Mouse (Mus musculus): ENCODE data around the gene Traf3ip3. TPM values are rescaled to one million over a fixed set of nuclear protein-coding genes. Genes with fewer than 3 reads are reported as not detected.

Traf3ip3 gene
- polyA plus RNA-seq, 1 experiment from 2014 or later, result 8.3 TPM

GRCm38 (mm10) chr1:193230531-193230930 lies 29.0 kb upstream of the Traf3ip3 start:
- 52% methylated on average over 3 of the region's 3 CpGs for WGBS (ENCODE audit: insufficient replicate concordance)
- Histone ChIP-seq H3K27ac (ENCODE audit: low read depth) (peak overlapping the region; percentile 71), H3K4me3 (ENCODE audit: low read depth, low read length) (no peak overlapping the region), H3K36me3 (replicated peaks; ENCODE audit: insufficient read depth, low read length) (0 out of 2 replicates have a peak, but pooled peaks cover 3% of the 10 kb centered on the region), H3K4me2 (ENCODE audit: low read depth, low read length) (no peak overlapping the region), H3K9ac (replicated peaks) (no peak overlapping the region), H3K27me3 (ENCODE audit: insufficient read depth, low read length) (no peaks in the 10 kb centered on the region), H3K9me3 (ENCODE audit: low read length) (no peaks in the 10 kb centered on the region), H3K4me1 (ENCODE audit: insufficient read depth) (peaks cover 22% of the 10 kb centered on the region)
- no peak for DNase-seq
- peak; percentile 65 for ATAC-seq
- TF ChIP-seq CTCF (IDR thresholded peaks at IDR 0.05; ENCODE audit: low read depth) (no peak), EP300 (IDR thresholded peaks at IDR 0.05; ENCODE audit: low read depth) (no peak)

- H3K9ac ChIP-seq (replicated peaks), result no peak overlapping the region
- H3K27me3 ChIP-seq (ENCODE audit: insufficient read depth, low read length), result no peaks in the 10 kb centered on the region
- TF ChIP-seq CTCF (IDR thresholded peaks at IDR 0.05; ENCODE audit: low read depth) (no peak), EP300 (IDR thresholded peaks at IDR 0.05; ENCODE audit: low read depth) (no peak)
- peak; percentile 64 for ATAC-seq
- H3K36me3 ChIP-seq (replicated peaks; ENCODE audit: insufficient read depth, low read length), result 0 out of 2 replicates have a peak, but pooled peaks cover 3% of the 10 kb centered on the region
- H3K4me2 ChIP-seq (ENCODE audit: low read depth, low read length), result no peak overlapping the region
- DNase-seq, result no peak
- peak overlapping the region; percentile 70 for H3K27ac ChIP-seq (ENCODE audit: low read depth)
- H3K9me3 ChIP-seq (ENCODE audit: low read length), result no peaks in the 10 kb centered on the region
- H3K4me1 ChIP-seq (ENCODE audit: insufficient read depth), result peaks cover 22% of the 10 kb centered on the region
- no peak overlapping the region for H3K4me3 ChIP-seq (ENCODE audit: low read depth, low read length)
- 63% methylated on average over 5 of the region's 5 CpGs for WGBS (ENCODE audit: insufficient replicate concordance)
Measured at GRCm38 (mm10) chr1:193229570-193229969, 28.1 kb upstream of the Traf3ip3 start.

GRCm38 (mm10) chr1:193227537-193227936 lies 26.0 kb upstream of the Traf3ip3 start:
- Histone ChIP-seq H3K4me3 (ENCODE audit: low read depth, low read length) (no peak overlapping the region), H3K27me3 (ENCODE audit: insufficient read depth, low read length) (no peaks in the 10 kb centered on the region), H3K27ac (ENCODE audit: low read depth) (no peak overlapping the region), H3K4me1 (ENCODE audit: insufficient read depth) (peaks cover 22% of the 10 kb centered on the region), H3K36me3 (replicated peaks; ENCODE audit: insufficient read depth, low read length) (peaks cover 13% of the 10 kb centered on the region; the same call in 1 of the 2 replicates), H3K9ac (replicated peaks) (no peak overlapping the region), H3K4me2 (ENCODE audit: low read depth, low read length) (no peak overlapping the region), H3K9me3 (ENCODE audit: low read length) (no peaks in the 10 kb centered on the region)
- DNase-seq (no peak), ATAC-seq (no peak)
- TF ChIP-seq EP300 (IDR thresholded peaks at IDR 0.05; ENCODE audit: low read depth) (no peak), CTCF (IDR thresholded peaks at IDR 0.05; ENCODE audit: low read depth) (no peak)
- WGBS (ENCODE audit: insufficient replicate concordance), result 81% methylated on average over 4 of the region's 4 CpGs

- no peak for TF ChIP-seq CTCF (IDR thresholded peaks at IDR 0.05; ENCODE audit: low read depth)
- WGBS (ENCODE audit: insufficient replicate concordance), result 43% methylated on average over 7 of the region's 7 CpGs
- no peak for ATAC-seq
- Histone ChIP-seq H3K4me3 (ENCODE audit: low read depth, low read length) (no peak overlapping the region), H3K4me2 (ENCODE audit: low read depth, low read length) (no peak overlapping the region), H3K27me3 (ENCODE audit: insufficient read depth, low read length) (no peaks in the 10 kb centered on the region), H3K9ac (replicated peaks) (no peak overlapping the region), H3K36me3 (replicated peaks; ENCODE audit: insufficient read depth, low read length) (peaks cover 17% of the 10 kb centered on the region; the same call in 1 of the 2 replicates), H3K27ac (ENCODE audit: low read depth) (no peak overlapping the region), H3K9me3 (ENCODE audit: low read length) (no peaks in the 10 kb centered on the region), H3K4me1 (ENCODE audit: insufficient read depth) (peaks cover 22% of the 10 kb centered on the region)
- no peak for DNase-seq
Measured at GRCm38 (mm10) chr1:193226724-193227522, 25.4 kb upstream of the Traf3ip3 start.

GRCm38 (mm10) chr1:193226114-193226513 lies 24.6 kb upstream of the Traf3ip3 start:
- ATAC-seq (no peak), DNase-seq (no peak)
- H3K4me1 ChIP-seq (ENCODE audit: insufficient read depth), result peaks cover 16% of the 10 kb centered on the region
- WGBS (ENCODE audit: insufficient replicate concordance), result 86% methylated on average over 4 of the region's 4 CpGs
- no peak overlapping the region for H3K9ac ChIP-seq (replicated peaks)
- peaks cover 20% of the 10 kb centered on the region; the same call in 1 of the 2 replicates for H3K36me3 ChIP-seq (replicated peaks; ENCODE audit: insufficient read depth, low read length)
- no peak overlapping the region for H3K4me2 ChIP-seq (ENCODE audit: low read depth, low read length)
- H3K9me3 ChIP-seq (ENCODE audit: low read length), result no peaks in the 10 kb centered on the region
- H3K4me3 ChIP-seq (ENCODE audit: low read depth, low read length), result no peak overlapping the region
- TF ChIP-seq CTCF (IDR thresholded peaks at IDR 0.05; ENCODE audit: low read depth) (no peak), EP300 (IDR thresholded peaks at IDR 0.05; ENCODE audit: low read depth) (no peak)
- no peaks in the 10 kb centered on the region for H3K27me3 ChIP-seq (ENCODE audit: insufficient read depth, low read length)
- H3K27ac ChIP-seq (ENCODE audit: low read depth), result no peak overlapping the region

GRCm38 (mm10) chr1:193225531-193225930 lies 24.0 kb upstream of the Traf3ip3 start:
- DNase-seq, result no peak
- Histone ChIP-seq H3K9ac (replicated peaks) (no peak overlapping the region), H3K36me3 (replicated peaks; ENCODE audit: insufficient read depth, low read length) (peaks cover 22% of the 10 kb centered on the region; the same call in 1 of the 2 replicates), H3K9me3 (ENCODE audit: low read length) (no peaks in the 10 kb centered on the region), H3K4me3 (ENCODE audit: low read depth, low read length) (no peak overlapping the region), H3K27ac (ENCODE audit: low read depth) (no peak overlapping the region), H3K27me3 (ENCODE audit: insufficient read depth, low read length) (no peaks in the 10 kb centered on the region), H3K4me2 (ENCODE audit: low read depth, low read length) (no peak overlapping the region), H3K4me1 (ENCODE audit: insufficient read depth) (peaks cover 12% of the 10 kb centered on the region)
- TF ChIP-seq EP300 (IDR thresholded peaks at IDR 0.05; ENCODE audit: low read depth) (no peak), CTCF (IDR thresholded peaks at IDR 0.05; ENCODE audit: low read depth) (no peak)
- WGBS (ENCODE audit: insufficient replicate concordance), result 63% methylated on average over 3 of the region's 3 CpGs
- no peak for ATAC-seq

All from liver, postnatal 0 days (tissue).